Comparison of ENCODE assay signal across 38 mouse cellular contexts in genomic region chr11:58121351-58121750, GRCm38 (mm10). TPM values are rescaled to one million over a fixed set of nuclear protein-coding genes. Genes with fewer than 3 reads are reported as not detected.
"Had no signal": no experiment of that assay in that cellular context is flagged by ENCODE, and none has a peak within 500 bp of the region (broad histone marks: within the 10 kb centered on the region; RNA-seq: fewer than 3 reads in every experiment).

No protein-coding gene starts in this region.

- H3K27me3 ChIP-seq: heart, embryonic 12.5 days; hindbrain, embryonic 12.5 days; intestine, embryonic 15.5 days; limb, embryonic 12.5 days; liver, embryonic 13.5 days; liver, embryonic 15.5 days had no signal

- DNase-seq: gastrocnemius, adult 2 months; gastrocnemius, postnatal 10 days; gastrocnemius, postnatal 25 days; heart, adult 18-20 months; heart, postnatal 10 days; heart, postnatal 4 days; kidney, adult 18-20 months; kidney, adult 8-10 months; kidney, postnatal 10 days; kidney, postnatal 25 days; kidney, postnatal 4 days; liver; liver, embryonic 13.5 days had no signal

- H3K4me3 ChIP-seq: gastrocnemius, adult 2 months; heart, embryonic 10.5 days; heart, embryonic 12.5 days; hindbrain, embryonic 10.5 days; hindbrain, embryonic 12.5 days; intestine, embryonic 15.5 days; layer of hippocampus, adult 2 months; left cerebral cortex, adult 2 months; limb, embryonic 10.5 days; limb, embryonic 12.5 days; liver, embryonic 13.5 days; liver, embryonic 15.5 days had no signal

- H3K4me2 ChIP-seq: heart, embryonic 12.5 days; hindbrain, embryonic 12.5 days; hindbrain, embryonic 14.5 days; intestine, embryonic 15.5 days; limb, embryonic 12.5 days; liver, embryonic 11.5 days; liver, embryonic 13.5 days; liver, embryonic 15.5 days had no signal

RNA-seq across cellular contexts. Expression of gene Gm12248, which starts 28.4 kb away (rescaled TPM):
- total RNA-seq: gastrocnemius, adult 2 months; gastrocnemius, postnatal 10 days; gastrocnemius, postnatal 25 days; gastrocnemius, postnatal 4 days; heart, adult 18-20 months; heart, adult 8-10 months; heart, postnatal 10 days; heart, postnatal 25 days; heart, postnatal 4 days; layer of hippocampus, adult 2 months; layer of hippocampus, postnatal 10 days; layer of hippocampus, postnatal 25 days; left cerebral cortex, adult 2 months; left cerebral cortex, postnatal 14 days; left cerebral cortex, postnatal 36 days had no signal
- polyA plus RNA-seq: heart, embryonic 10.5 days; heart, embryonic 12.5 days; heart, embryonic 14.5 days; heart, embryonic 16.5 days; hindbrain, embryonic 14.5 days; intestine, embryonic 15.5 days; intestine, postnatal 0 days; kidney, embryonic 14.5 days; kidney, embryonic 16.5 days; limb, embryonic 10.5 days; limb, embryonic 12.5 days; limb, embryonic 14.5 days; liver, embryonic 11.5 days; liver, embryonic 13.5 days; liver, embryonic 15.5 days had no signal
